13 mouse cellular contexts compared by ENCODE assay signal in the genomic region with DNA sequence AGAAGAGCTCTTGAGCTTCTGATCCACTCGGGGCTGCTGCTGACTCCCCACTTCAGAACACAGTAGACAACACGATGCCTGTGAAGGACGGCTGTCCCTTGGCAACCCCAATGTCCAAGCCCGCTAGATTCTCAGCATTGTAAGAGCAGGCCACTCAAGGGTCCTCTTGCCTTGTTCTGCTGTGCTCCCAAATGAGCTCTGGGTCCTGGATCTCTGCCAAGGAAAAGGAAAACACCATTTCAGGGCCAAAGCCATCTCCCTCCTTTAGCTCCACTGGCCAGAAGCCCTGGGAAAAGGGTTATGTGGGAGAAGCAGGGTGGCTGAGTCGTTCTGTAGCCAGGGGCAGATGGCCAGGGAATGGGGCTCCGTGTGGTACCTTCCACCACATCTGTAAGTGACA.
DNase-seq lines count a peak whose midpoint lies in the region; ATAC-seq and TF ChIP-seq lines count a peak whose summit lies in the region.
"Had no signal": no experiment of that assay in that cellular context is flagged by ENCODE, and none has a peak within 500 bp of the region (broad histone marks: within the 10 kb centered on the region; RNA-seq: fewer than 3 reads in every experiment).

No protein-coding gene starts in this region.

- H3K36me3 ChIP-seq in heart, adult 2 months (ENCODE audit: control insufficient read depth, insufficient read depth, low read length), result no peaks in the 10 kb centered on the region
- H3K36me3 ChIP-seq in midbrain, postnatal 0 days (ENCODE audit: insufficient read depth, low read length), result no peaks in the 10 kb centered on the region
- H3K36me3 ChIP-seq in midbrain, embryonic 13.5 days, result no peaks in the 10 kb centered on the region
- H3K36me3 ChIP-seq: heart, embryonic 15.5 days; limb, embryonic 10.5 days had no signal

- WGBS in heart, adult 2 months, result 37% methylated on average over 6 of the region's 6 CpGs
- 65% methylated on average over 6 of the region's 6 CpGs for WGBS in midbrain, postnatal 0 days
- WGBS in midbrain, embryonic 13.5 days, result 72% methylated on average over 6 of the region's 6 CpGs

- H3K79me2 ChIP-seq in heart, adult 2 months (replicated peaks; ENCODE audit: control insufficient read depth, insufficient read depth, low read length), result no peaks in the 10 kb centered on the region

- no peaks in the 10 kb centered on the region for H3K27me3 ChIP-seq in heart, adult 2 months (ENCODE audit: control insufficient read depth, insufficient read depth, low read length)
- H3K27me3 ChIP-seq in midbrain, postnatal 0 days (ENCODE audit: insufficient read depth, low read length), result no peaks in the 10 kb centered on the region
- 0 out of 2 replicates have a peak, but pooled peaks cover 4% of the 10 kb centered on the region for H3K27me3 ChIP-seq in midbrain, embryonic 13.5 days
- H3K27me3 ChIP-seq: CH12.LX had no signal

- intact Hi-C loops in heart, adult 2 months (cut with DNase I), result no loop called here

- H3K4me1 ChIP-seq in heart, adult 2 months (ENCODE audit: control insufficient read depth, insufficient read depth, low read length), result peaks cover 3% of the 10 kb centered on the region; the same call in 1 of the 2 replicates
- no peaks in the 10 kb centered on the region for H3K4me1 ChIP-seq in midbrain, postnatal 0 days (ENCODE audit: insufficient read depth, low read length)
- peaks cover 17% of the 10 kb centered on the region for H3K4me1 ChIP-seq in midbrain, embryonic 13.5 days (replicated peaks)

- peak; percentile 29 for DNase-seq in adrenal gland, postnatal 10 days
- no peak for DNase-seq in adrenal gland, adult 8-10 months
- peak; percentile 56 for DNase-seq in heart, postnatal 4 days
- DNase-seq in heart, adult 2 months, result no peak
- peak; percentile 52 for DNase-seq in midbrain, postnatal 0 days (ENCODE audit: low spot score)
- peak; percentile 43 for DNase-seq in ovary, postnatal 36 days (ENCODE audit: low spot score)
- no peak for DNase-seq in embryo, embryonic 10.5 days (ENCODE audit: low spot score)
- DNase-seq: thymus, postnatal 25 days had no signal

- H3K9ac ChIP-seq in heart, adult 2 months (ENCODE audit: low read depth, low read length), result no peak overlapping the region
- no peak overlapping the region for H3K9ac ChIP-seq in midbrain, postnatal 0 days (replicated peaks; ENCODE audit: low read length, poor library complexity, severe bottlenecking)
- H3K9ac ChIP-seq in midbrain, embryonic 13.5 days (replicated peaks), result no peak overlapping the region
- H3K9ac ChIP-seq: heart, embryonic 15.5 days; liver, embryonic 14.5 days had no signal

- H3K4me3 ChIP-seq in heart, adult 2 months, result no peak overlapping the region
- H3K4me3 ChIP-seq in midbrain, postnatal 0 days (ENCODE audit: low read depth, low read length), result no peak overlapping the region
- H3K4me3 ChIP-seq in midbrain, embryonic 13.5 days (replicated peaks), result no peak overlapping the region
- H3K4me3 ChIP-seq: heart, embryonic 15.5 days; limb, embryonic 10.5 days had no signal

- H3K27ac ChIP-seq in heart, adult 2 months, result no peak overlapping the region
- no peak overlapping the region for H3K27ac ChIP-seq in midbrain, postnatal 0 days (ENCODE audit: low read depth, low read length)
- H3K27ac ChIP-seq in midbrain, embryonic 13.5 days, result no peak overlapping the region
- H3K27ac ChIP-seq: heart, embryonic 15.5 days; limb, embryonic 10.5 days; liver, embryonic 14.5 days had no signal

- no peak for ATAC-seq in midbrain, postnatal 0 days (ENCODE audit: low FRiP score)
- ATAC-seq in midbrain, embryonic 13.5 days, result no peak

- H3K4me2 ChIP-seq in midbrain, postnatal 0 days (ENCODE audit: low read depth, low read length, poor library complexity, severe bottlenecking), result no peak overlapping the region
- H3K4me2 ChIP-seq in midbrain, embryonic 13.5 days (replicated peaks), result no peak overlapping the region
- H3K4me2 ChIP-seq: heart, embryonic 15.5 days had no signal

- no peak for TF ChIP-seq EP300 in heart, adult 2 months (IDR thresholded peaks at IDR 0.05; ENCODE audit: insufficient read depth, low read depth, low read length)

- no peak for TF ChIP-seq CTCF in heart, adult 2 months (IDR thresholded peaks at IDR 0.05)
- TF ChIP-seq CTCF in midbrain, postnatal 0 days (IDR thresholded peaks at IDR 0.05), result no peak

- no peaks in the 10 kb centered on the region for H3K9me3 ChIP-seq in midbrain, postnatal 0 days (ENCODE audit: low read length)
- no peaks in the 10 kb centered on the region for H3K9me3 ChIP-seq in midbrain, embryonic 13.5 days
- H3K9me3 ChIP-seq: heart, embryonic 15.5 days; limb, embryonic 10.5 days had no signal

- no peak for TF ChIP-seq POLR2A in heart, adult 2 months (IDR thresholded peaks at IDR 0.05; ENCODE audit: insufficient read depth, low read depth, low read length)

Comparison
In these comparisons a context has a peak if more than half of its experiments do, and no peak if none do; other contexts are left out.
1. DNase-seq: peak in adrenal gland, postnatal 10 days (single experiment), heart, postnatal 4 days (single experiment), midbrain, postnatal 0 days (single experiment) and ovary, postnatal 36 days (single experiment); none in adrenal gland, adult 8-10 months (single experiment), heart, adult 2 months (0 of 2) and embryo, embryonic 10.5 days (single experiment).